Mouse (Mus musculus): Measurements from ENCODE around the gene Nrbp1. TPM values are rescaled to one million over a fixed set of nuclear protein-coding genes. Genes with fewer than 3 reads are reported as not detected.

The Nrbp1 gene
- total and polyA plus RNA-seq, 3 experiments, result 17.3 to 77.1 (median 38.2) TPM

- no peak for TF ChIP-seq POLR2AphosphoS5 (IDR thresholded peaks at IDR 0.05; ENCODE audit: insufficient replicate concordance, low read depth, low read length)
- no peak for TF ChIP-seq GATA1 (IDR thresholded peaks at IDR 0.05; ENCODE audit: borderline replicate concordance, low read length)
- no peak for TF ChIP-seq GATA2 (IDR thresholded peaks at IDR 0.05; ENCODE audit: borderline replicate concordance, low read depth, low read length)
- TF ChIP-seq TAL1 (conservative IDR thresholded peaks at IDR 0.05; ENCODE audit: low read depth, low read length), result no peak
- TF ChIP-seq CTCF (IDR thresholded peaks at IDR 0.05; ENCODE audit: low read depth, low read length), result no peak
- no peak for ATAC-seq (ENCODE audit: extremely low read depth, insufficient number of reproducible peaks, low FRiP score, poor library complexity, severe bottlenecking)
- H3K4me1 ChIP-seq (ENCODE audit: insufficient read depth, low read depth, low read length), result peaks cover 71% of the 10 kb centered on the region
Observed at GRCm38 (mm10) chr5:31194486-31195485, 45.9 kb upstream of the Nrbp1 start.

GRCm38 (mm10) chr5:31195671-31196070, 45.0 kb upstream of the Nrbp1 start:
- H3K9me3 ChIP-seq (replicated peaks), result no peaks in the 10 kb centered on the region
- ATAC-seq (ENCODE audit: extremely low read depth, insufficient number of reproducible peaks, low FRiP score, poor library complexity, severe bottlenecking), result no peak
- no peak overlapping the region for H3K4me3 ChIP-seq (ENCODE audit: low read depth, low read length)
- no peaks in the 10 kb centered on the region for H3K27me3 ChIP-seq (ENCODE audit: insufficient read depth, low read length)
- peaks cover 76% of the 10 kb centered on the region for H3K36me3 ChIP-seq (replicated peaks)
- H3K4me1 ChIP-seq (ENCODE audit: insufficient read depth, low read depth, low read length), result peaks cover 79% of the 10 kb centered on the region
- TF ChIP-seq CTCF (IDR thresholded peaks at IDR 0.05; ENCODE audit: low read depth, low read length) (no peak), GATA1 (IDR thresholded peaks at IDR 0.05; ENCODE audit: borderline replicate concordance, low read length) (no peak), GATA2 (IDR thresholded peaks at IDR 0.05; ENCODE audit: borderline replicate concordance, low read depth, low read length) (no peak), POLR2AphosphoS5 (IDR thresholded peaks at IDR 0.05; ENCODE audit: insufficient replicate concordance, low read depth, low read length) (no peak; the same call in 1 of the 2 replicates), TAL1 (conservative IDR thresholded peaks at IDR 0.05; ENCODE audit: low read depth, low read length) (no peak)
- no peak for DNase-seq (ENCODE audit: low spot score)

More at GRCm38 (mm10) chr5:31194486-31195485, 45.9 kb upstream of the Nrbp1 start:
- Histone ChIP-seq H3K27me3 (ENCODE audit: insufficient read depth, low read length) (no peaks in the 10 kb centered on the region), H3K9me3 (replicated peaks) (no peaks in the 10 kb centered on the region), H3K36me3 (replicated peaks) (peaks cover 76% of the 10 kb centered on the region), H3K4me3 (ENCODE audit: low read depth, low read length) (no peak overlapping the region; the same call in 1 of the 2 replicates)
- no peak for DNase-seq (ENCODE audit: low spot score)

DNA sequence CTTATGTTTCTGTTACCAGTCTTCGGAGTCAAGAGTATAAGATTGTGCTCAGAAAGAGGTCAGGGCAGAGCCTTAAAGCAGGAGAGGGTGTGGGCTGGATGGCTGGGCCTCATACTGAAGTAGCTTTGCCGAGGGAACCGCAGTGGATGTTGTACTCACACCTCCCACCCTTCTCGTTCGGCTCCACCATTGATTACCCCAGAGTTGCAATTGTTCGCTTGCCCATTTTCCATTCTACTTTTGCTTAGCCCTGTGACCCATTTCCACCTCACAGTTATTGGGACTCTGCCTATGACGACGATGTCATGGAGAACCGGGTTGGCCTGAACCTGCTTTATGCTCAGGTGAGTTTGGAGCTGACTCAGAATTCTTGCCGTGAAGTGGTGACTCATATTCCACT, 44.5 kb upstream of the Nrbp1 start:
- Histone ChIP-seq H3K36me3 (replicated peaks) (peaks cover 73% of the 10 kb centered on the region), H3K9me3 (replicated peaks) (no peaks in the 10 kb centered on the region), H3K4me3 (ENCODE audit: low read depth, low read length) (no peak overlapping the region), H3K27me3 (ENCODE audit: insufficient read depth, low read length) (no peaks in the 10 kb centered on the region), H3K4me1 (ENCODE audit: insufficient read depth, low read depth, low read length) (peaks cover 76% of the 10 kb centered on the region)
- no peak for DNase-seq (ENCODE audit: low spot score)
- ATAC-seq (ENCODE audit: extremely low read depth, insufficient number of reproducible peaks, low FRiP score, poor library complexity, severe bottlenecking), result no peak
- TF ChIP-seq TAL1 (conservative IDR thresholded peaks at IDR 0.05; ENCODE audit: low read depth, low read length) (no peak), GATA2 (IDR thresholded peaks at IDR 0.05; ENCODE audit: borderline replicate concordance, low read depth, low read length) (no peak), CTCF (IDR thresholded peaks at IDR 0.05; ENCODE audit: low read depth, low read length) (no peak), POLR2AphosphoS5 (IDR thresholded peaks at IDR 0.05; ENCODE audit: insufficient replicate concordance, low read depth, low read length) (no peak), GATA1 (IDR thresholded peaks at IDR 0.05; ENCODE audit: borderline replicate concordance, low read length) (no peak)

- Histone ChIP-seq H3K4me3 (ENCODE audit: low read depth, low read length) (no peak overlapping the region), H3K36me3 (replicated peaks) (peaks cover 73% of the 10 kb centered on the region), H3K9me3 (replicated peaks) (no peaks in the 10 kb centered on the region), H3K4me1 (ENCODE audit: insufficient read depth, low read depth, low read length) (peaks cover 74% of the 10 kb centered on the region), H3K27me3 (ENCODE audit: insufficient read depth, low read length) (no peaks in the 10 kb centered on the region)
- DNase-seq (ENCODE audit: low spot score), result no peak
- ATAC-seq (ENCODE audit: extremely low read depth, insufficient number of reproducible peaks, low FRiP score, poor library complexity, severe bottlenecking), result no peak
- TF ChIP-seq CTCF (IDR thresholded peaks at IDR 0.05; ENCODE audit: low read depth, low read length), result no peak
- no peak for TF ChIP-seq GATA1 (IDR thresholded peaks at IDR 0.05; ENCODE audit: borderline replicate concordance, low read length)
- TF ChIP-seq POLR2AphosphoS5 (IDR thresholded peaks at IDR 0.05; ENCODE audit: insufficient replicate concordance, low read depth, low read length), result no peak
- TF ChIP-seq GATA2 (IDR thresholded peaks at IDR 0.05; ENCODE audit: borderline replicate concordance, low read depth, low read length), result no peak
- no peak for TF ChIP-seq TAL1 (conservative IDR thresholded peaks at IDR 0.05; ENCODE audit: low read depth, low read length)
Observed at GRCm38 (mm10) chr5:31197072-31197471, 43.6 kb upstream of the Nrbp1 start.

DNA sequence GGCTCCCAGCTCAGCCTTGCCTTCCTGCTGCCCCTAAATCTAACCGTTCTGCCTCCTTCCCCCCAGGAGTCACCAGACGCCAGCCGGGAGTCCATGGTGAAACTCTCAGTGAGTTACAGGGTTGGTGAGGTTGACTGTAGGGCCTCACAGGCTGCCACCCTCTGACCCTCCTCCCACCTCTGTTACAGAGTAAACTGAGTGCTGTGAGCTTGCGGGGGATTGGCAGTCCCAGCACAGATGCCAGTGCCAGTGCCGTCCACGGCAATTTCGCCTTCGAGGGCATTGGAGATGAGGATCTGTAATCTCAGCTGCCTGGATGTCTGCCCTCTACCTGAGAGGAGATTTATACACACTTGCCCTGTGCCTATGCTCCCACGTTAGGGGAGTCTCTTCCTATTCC, 42.5 kb upstream of the Nrbp1 start:
- no peak for TF ChIP-seq GATA2 (IDR thresholded peaks at IDR 0.05; ENCODE audit: borderline replicate concordance, low read depth, low read length)
- TF ChIP-seq GATA1 (IDR thresholded peaks at IDR 0.05; ENCODE audit: borderline replicate concordance, low read length), result no peak
- TF ChIP-seq CTCF (IDR thresholded peaks at IDR 0.05; ENCODE audit: low read depth, low read length), result no peak
- TF ChIP-seq TAL1 (conservative IDR thresholded peaks at IDR 0.05; ENCODE audit: low read depth, low read length), result no peak
- TF ChIP-seq POLR2AphosphoS5 (IDR thresholded peaks at IDR 0.05; ENCODE audit: insufficient replicate concordance, low read depth, low read length), result no peak
- H3K4me3 ChIP-seq (ENCODE audit: low read depth, low read length), result no peak overlapping the region; the same call in 1 of the 2 replicates
- DNase-seq (ENCODE audit: low spot score), result no peak
- peaks cover 83% of the 10 kb centered on the region for H3K4me1 ChIP-seq (ENCODE audit: insufficient read depth, low read depth, low read length)
- H3K9me3 ChIP-seq (replicated peaks), result no peaks in the 10 kb centered on the region
- peaks cover 83% of the 10 kb centered on the region for H3K36me3 ChIP-seq (replicated peaks)
- ATAC-seq (ENCODE audit: extremely low read depth, insufficient number of reproducible peaks, low FRiP score, poor library complexity, severe bottlenecking), result no peak
- H3K27me3 ChIP-seq (ENCODE audit: insufficient read depth, low read length), result no peaks in the 10 kb centered on the region
